Mouse (Mus musculus) left cerebral cortex, adult 9 months (tissue): ENCODE measurements around the gene Ackr4.

Source experiments
- DNase-seq, 2 experiments: peaks; one replicate each; pipeline ENCODE4 v3.0.0; 2022; ENCODE audit warnings: low spot score in 2 of 2

Gene Ackr4

DNA sequence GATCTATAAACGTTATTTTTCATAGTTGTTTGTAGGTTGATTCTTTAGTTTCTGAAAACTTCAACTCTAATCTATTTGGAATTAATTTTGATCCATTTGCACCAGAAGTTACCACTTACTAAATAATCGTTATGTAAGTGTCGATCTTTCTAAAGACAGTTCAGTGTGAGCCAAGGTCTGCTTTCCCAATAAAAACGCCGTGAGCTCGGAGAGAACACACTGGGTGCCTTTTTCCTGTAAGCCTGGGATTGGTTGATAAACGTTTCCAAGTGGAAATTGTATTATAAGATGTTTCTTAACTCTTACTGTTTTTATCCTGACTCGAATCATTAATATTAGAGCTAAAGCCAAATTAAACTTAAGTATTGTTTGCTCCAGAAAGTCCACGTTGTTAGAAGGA, 19.8 kb downstream of the Ackr4 start:
- DNase-seq = no peak

DNA sequence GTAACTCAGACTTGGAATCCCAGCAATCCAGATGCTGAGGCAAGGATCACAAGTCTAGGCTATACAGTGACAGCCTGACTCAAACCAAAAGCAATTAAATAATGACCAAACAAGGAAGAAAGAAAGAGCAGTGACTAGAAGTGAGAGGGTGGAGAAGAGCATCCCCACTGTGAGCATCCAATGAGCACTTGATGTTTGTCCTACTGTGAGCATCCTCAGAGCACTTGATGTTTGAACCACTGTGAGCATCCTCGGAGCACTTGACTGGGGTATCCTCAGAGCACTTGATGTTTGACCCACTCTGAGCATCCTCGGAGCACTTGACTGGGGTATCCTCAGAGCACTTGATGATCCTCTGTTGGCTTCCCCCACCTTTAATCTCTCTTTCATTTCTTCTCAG, 21.7 kb downstream of the Ackr4 start:
- no peak for DNase-seq

DNA sequence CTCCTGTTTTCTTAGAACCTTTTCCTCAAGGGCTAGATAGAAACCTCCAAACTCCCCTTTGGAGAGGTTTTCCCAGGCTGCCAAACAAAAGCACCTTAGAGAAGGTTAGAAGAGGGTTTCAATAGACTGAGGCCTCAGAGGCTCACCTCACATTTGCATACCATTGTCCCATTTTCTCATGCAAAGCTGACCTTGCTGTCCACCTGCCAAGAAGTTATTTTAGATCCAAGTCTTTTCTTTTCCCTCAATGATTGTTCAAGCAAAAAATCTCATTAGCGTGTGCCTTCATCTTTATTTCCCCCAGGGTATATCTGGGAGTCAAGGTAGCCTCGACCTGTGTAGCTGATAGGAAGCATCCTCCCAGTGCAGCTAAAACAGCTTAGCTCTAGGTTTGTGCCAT, 23.8 kb downstream of the Ackr4 start:
- DNase-seq = no peak

DNA sequence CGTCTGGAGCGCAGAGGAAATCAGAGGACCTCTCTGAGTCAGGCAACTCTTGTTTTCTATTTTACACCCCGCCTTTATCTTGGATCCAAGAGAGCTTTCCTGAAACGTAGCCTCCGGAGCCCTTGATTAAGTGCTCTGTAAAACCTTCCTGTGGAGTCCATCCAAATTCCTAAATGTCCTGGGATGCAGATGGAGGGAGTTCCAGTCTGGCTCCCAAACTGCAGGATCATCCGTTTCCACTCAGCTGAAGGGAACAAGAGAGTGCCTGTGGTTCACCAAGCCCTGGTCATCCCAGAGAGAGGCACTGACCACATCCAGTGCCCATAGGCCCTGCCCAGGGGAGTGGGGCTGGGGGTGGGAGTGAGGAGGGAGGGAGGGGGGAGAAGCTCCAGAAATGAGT, 24.4 kb downstream of the Ackr4 start:
- no peak for DNase-seq

DNA sequence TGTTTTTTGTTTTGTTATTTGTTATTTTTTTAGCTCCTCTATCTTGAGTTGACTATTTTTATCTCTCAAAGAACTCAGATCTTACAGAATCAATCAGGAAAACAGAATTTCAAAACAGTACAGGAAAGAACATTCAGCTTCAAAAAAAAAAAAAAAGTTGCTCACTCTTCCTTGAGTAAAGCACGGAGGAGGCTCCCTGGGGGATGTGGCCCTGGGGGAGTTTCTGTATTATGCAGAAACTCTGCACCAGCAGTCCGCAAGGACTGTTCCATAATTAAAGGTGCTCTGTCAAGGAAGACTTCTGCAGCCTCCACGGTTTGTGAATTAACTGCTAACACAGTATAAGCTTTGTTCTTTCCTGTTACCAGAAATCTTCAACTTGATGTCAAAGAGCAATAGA, 25.3 kb downstream of the Ackr4 start:
- DNase-seq = no peak

DNA sequence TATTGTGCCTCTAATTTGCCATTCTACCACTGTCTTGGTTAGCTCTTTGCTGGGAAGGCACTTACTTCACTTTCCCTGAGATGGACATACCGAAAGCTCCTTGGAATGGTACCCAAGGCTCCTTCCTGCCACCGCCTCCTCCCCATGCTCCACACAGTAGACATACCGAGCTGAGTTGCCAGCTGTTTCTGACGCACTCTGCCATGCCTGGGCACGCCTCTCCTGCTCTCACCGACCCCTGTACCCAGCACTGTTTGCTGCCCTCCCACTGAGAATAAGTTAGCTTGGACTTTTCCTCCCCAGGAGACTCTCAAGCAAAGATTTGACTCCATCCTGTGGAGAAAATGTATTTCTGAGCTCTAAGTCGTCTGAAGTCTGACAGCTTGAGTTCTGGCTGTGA, 25.9 kb downstream of the Ackr4 start:
- no peak for DNase-seq

DNA sequence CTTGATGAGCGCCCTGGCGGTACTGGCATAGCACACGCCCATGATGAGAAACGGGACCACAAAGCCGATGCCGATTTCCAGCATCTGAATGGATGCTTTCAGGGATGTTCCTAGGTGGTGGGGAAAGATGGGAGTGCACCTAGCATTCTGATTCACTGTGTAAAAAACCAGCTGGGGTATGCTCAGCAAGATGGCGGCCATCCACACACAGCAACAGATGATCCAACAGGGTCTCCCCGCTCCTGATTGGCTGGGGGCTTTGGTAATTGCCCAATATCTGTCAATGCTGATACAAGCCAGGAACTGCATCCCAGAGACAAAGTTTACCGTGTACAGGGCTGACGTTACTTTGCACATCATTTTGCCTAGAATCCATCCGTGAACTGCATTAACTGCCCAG, 27.7 kb downstream of the Ackr4 start:
- DNase-seq = no peak

DNA sequence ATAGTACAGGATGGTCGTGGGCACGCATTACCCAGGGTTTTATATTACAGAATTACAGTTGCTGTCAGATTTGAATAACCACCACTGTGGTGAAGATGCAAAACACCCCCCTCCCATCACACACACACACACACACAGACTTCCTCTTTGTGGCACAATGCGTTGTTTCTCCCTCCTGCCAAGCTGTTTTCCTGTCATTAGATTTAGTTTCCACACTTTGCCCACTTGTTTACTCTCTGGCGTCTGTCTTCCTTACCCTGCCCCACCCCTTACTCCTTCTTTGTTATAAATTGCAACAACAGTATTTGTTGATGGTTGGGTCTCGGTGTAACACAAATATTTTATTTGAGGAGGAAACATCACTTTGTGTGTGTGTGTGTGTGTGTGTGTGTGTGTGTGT, 28.5 kb downstream of the Ackr4 start:
- no peak for DNase-seq

DNA sequence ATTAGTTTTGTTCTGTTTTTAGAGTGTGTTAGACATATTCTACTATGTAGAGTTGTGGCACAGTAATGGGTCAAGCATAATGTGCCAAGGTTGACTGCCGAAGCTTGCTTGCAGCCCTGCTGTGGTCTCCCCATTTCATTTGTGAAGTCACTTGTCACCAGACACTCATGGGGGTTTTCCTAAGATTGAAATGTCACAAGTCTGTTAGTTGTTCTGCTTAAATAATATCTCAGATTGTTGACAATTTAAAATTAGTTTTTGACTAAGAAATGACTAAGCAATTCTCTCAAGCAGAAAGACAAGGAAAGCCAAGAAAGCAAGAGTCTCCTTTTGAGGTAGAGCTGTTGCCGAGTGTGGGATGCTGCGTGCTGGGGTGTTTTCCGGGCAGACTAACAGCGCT, 33.8 kb downstream of the Ackr4 start:
- no peak for DNase-seq

DNA sequence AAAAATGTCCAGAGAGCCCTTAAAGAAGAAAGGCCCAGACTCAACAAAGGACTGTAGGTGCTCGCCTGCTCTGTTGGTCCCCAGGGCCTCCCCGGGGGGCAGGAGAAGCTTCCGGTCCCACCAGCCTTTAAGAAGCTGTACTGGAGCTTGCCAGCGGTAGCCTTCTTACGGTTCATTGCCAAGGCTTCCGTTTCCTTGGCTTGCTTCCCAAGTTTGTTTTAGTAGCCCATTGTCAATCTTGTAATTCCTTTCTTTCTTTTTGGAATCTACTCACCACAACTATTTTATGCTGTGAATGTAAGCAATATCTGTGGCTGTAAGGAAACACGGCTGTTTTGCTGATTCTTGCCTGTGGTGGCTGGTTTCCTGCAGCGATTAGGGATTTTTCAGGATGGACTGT, 38.2 kb downstream of the Ackr4 start:
- DNase-seq = no peak

DNA sequence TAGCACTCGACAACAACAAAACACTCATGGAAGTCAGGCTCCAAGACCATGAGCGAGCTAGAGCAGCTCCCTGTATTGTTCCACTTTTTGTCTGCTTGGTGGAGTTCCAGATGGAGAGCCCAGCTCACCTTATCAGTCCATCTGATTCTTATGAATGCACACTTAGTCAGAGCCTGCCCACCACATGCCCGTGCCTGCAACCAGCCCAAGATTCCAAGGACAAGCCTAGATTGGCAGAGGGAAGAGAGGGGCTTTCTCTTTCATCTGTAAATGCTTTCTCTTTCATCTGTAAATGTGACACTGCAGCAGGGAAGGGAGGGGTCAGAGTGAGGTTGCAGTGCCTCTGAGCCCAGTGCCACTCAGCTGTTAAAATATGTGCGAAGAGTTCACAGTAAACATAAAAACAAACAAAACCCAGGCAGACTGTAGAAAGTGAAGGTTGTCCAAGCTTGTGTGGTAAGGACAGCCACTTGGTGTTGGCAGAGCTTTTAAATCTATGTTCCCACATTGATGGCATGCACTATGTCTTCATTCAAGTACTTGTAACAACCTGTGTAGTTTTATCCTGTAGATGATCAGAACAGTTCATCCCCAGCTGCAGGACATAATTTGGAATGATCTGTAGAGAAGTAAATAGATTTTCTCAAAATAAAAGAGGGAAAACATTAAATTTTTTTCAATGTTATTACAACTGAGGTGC, 40.9 kb downstream of the Ackr4 start:
- no peak for DNase-seq

DNA sequence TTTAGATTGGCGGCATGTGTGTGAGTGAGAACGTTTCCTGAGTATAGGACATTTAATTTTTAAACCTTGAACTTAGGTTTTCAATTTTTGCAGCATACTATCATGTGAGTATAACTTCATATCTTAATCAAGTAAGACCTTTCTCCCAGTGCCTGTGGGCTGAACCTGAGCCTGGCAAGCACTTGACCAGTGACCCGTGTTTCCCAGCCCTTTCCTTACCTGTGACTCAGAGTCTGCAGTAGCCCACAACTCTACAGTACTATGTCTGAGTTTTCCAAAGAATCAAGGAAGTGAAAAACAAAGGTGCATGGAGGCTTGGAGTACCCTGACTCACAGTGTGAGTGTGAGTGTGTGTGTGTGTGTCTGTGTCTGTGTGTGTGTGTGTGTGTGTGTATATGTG, 46.7 kb downstream of the Ackr4 start:
- no peak for DNase-seq

DNA sequence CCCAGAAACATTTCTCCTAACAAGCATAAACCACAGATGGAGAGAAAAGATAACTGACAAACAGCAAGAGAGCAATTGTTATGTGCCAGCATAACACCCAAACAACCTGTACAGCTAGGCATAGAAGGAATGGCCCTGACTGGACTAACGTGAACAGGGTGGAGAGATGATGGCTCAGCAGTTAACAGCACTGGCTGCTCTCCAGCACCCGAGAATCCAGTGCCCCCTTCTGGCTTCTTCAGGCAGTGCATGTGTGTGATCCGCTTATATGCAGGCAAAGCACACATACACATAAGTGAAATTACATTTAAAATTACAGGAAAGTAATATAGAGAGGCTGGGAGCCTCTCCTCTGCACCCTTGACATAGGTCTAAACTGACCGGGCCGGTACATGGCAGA, 47.4 kb downstream of the Ackr4 start:
- peak in 1 of 2 experiments; percentile 31 for DNase-seq

DNA sequence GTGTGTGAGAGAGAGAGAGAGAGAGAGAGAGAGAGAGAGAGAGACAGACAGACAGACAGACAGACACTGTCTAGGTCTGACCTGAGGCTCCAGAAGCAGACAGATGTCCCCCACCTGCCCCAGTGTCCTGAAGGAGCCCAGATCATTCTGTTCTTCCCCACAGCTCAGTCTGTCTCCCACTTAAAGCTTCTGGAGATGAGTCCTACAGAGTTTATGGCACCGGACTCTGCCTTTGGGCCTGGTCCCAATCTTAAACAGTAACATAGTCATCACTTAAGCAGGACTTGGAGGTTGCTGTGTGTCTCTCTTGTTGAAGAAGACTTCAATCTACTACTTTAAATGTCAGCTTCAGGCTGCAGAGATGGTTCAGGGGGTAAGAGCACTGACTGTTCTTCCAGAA, 48.0 kb downstream of the Ackr4 start:
- DNase-seq = no peak

DNA sequence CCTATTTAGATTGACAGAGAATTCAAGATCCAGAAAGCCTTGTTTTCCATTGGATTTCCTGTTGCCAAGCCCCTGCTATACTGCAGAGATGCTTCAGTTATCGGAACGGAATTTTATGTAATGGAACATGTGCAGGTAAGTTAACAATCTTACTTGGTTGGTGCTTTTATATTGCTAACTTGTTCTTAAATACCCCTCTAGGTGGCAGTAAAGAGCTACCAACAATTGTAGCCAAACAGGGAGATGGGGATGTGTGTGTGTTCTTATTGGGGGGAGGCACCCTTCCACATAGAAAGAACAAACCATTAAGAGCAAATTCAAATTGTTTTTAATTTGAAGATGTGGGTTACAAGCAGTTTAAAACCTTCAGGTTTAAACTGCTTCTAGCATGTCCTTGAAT, 50.9 kb downstream of the Ackr4 start:
- DNase-seq = no peak

DNA sequence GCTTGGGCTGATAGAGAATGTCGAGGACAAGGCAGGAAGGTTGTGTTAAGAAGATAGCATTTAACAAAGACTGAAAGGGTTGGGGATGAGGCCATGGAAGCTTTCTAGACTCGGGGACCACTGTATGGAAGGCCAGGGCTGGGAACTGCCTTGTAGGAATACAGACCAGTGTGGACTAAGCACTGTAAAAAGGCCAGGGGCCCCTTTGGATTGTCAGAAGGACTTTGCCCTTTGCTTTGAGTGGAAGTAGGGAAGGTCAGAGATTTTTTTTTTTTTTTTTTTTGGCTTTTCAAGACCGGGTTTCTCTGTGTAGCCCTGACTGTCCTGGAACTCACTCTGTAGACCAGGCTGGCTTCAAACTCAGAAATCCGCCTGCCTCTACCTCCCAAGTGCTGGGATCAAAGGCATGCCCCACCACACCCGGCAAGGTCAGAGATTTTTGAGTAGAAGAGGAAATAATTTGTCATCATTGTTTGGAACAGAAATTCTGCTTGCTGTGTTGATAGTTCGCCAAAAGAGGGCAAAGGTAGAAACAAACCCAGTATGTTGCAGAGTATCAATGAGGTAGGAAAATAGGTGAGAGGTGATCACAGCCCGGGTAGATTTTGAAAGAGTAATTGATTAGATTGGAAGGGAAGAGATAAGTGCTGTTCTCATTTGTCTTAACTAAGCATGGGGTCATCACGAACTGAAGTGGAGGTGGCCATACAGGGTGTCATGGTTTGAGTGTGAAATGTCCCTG, 55.7 kb downstream of the Ackr4 start:
- no peak for DNase-seq

DNA sequence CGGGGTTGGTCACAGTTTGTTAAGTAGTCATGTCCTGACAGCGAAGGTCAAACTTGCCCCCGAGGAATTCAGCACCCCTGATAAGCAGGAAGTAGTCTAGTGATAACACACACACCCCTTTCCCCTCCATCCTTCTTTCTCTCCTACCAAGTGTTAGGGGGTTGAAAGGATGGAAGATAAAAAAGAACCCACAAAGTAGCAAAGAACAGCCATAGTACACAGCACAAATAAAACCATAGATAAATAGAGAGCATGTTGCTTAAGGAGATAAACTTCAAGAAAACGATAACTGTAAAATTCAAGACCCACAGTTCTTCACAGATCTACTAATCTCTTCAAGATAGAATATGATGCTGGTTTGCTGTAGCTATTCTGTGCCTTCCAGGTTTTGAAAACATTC, 56.5 kb downstream of the Ackr4 start:
- DNase-seq = no peak

DNA sequence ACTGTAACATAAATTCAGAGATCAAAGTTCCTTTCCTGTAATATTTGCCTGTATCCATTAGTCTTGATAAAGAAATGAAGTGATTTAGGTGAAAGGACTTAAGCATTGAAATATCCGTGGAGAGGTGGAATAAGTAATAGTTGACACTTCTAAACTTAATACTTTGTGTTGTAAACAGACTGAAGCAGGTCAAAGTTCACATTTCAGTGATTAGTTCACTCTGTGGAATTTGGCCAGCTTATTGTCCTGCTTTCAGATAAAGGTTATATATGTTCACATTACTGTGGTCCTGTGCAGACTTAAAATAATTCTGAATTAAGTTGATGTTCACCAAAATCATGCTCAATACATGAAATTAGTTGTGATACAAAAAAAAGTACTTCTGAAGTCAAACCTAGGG, 62.2 kb downstream of the Ackr4 start:
- no peak for DNase-seq

DNA sequence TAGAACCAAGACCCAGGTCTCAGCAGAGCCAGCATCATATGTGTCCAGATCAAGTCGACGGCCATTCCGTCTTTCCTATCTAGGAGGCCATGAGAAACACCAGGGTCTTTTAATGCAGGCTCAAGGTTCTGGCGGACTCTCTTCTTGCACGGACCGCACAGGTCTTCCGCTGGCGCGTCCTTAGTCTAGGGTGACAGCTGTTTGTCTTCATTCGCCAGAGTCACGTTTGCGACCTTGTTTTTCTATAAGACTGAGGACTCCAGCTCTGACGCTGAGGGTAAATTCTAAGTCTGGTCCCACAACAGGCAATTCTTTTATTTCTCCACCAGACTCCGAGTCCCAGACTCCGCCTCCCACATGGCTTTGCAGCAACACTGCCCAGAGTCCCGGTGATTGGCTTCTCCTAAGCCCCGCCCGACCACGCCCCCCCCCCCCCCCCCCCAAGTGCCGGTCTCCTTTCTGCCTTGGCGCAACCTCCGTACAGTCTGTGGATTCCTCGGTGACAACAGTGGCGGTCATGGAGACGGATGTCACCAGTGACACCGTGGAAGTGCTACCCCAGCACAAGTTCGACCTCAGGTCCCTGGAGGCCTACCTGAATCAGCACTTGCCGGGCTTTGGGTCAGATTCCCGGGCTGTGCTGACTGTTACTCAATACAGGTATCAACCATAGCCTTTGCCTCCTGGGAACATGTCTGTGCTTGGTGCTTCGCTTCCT, 63.3 kb downstream of the Ackr4 start, which contains the start of gene Acad11:
TSS of gene Acad11 (plus strand) at position 134 of the 718 bp plus-strand sequence.
- peak; percentile 75 to 93 for DNase-seq

DNA sequence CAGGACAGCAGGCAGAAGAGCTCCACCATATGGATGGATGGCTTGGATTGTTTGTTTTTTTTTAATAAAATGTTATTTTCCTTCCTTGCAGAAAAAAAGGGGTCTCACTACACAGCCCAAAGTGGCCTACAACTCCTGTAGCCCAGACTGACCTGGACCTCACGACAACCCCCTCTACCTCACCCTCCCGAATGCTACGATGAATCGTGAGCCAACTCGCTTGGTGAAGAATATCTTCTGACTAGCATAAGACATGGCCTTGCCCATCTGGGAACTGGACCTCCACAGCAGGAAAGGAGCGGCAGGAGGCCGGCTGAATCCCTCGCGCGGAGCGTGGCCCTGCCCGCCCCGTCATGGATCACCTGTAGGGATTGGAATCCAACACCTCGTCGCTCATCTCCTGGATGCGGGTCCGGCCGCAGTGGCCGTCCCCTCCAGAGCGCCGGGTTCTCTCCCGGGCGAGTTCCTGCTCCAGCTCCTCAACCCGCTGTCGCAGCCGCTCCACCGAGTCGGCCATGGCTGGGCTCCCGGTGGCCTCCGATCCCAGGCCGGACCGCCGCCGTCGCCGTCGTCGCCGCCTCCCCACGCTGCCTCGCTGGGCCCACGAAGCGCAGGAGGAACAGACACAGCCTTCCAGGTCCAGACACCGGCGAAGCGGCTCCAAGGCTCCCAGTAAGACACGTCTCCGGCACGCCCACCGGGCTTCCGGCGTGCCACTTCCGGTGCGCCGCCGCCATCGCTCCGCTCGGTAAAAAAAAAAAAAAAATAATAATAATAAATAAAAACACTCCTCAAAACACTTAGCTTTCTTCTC, 64.1 kb downstream of the Ackr4 start, which contains the start of gene Uba5:
TSS of gene Uba5 (minus strand) at position 705 of the 814 bp plus-strand sequence.
- no peak for DNase-seq

DNA sequence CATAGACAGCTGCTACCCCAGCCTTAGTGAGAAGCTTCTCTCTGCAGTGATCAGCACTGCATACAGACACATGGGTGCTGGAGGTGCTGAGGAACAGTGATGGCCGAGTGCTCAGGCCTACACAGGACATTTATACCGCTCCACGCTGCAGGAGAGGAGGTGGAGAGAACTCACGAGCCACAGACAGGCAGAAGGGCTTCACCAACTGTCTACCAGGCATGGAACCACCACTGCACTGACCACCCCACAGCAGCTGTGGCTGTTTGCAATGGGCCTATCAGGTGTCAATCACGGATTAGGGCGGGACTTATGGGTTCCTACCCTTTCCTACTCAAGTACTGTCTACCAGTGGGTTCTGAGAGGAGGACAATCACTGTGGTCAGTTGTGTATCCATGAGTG, 75.7 kb downstream of the Ackr4 start:
- DNase-seq = no peak

DNA sequence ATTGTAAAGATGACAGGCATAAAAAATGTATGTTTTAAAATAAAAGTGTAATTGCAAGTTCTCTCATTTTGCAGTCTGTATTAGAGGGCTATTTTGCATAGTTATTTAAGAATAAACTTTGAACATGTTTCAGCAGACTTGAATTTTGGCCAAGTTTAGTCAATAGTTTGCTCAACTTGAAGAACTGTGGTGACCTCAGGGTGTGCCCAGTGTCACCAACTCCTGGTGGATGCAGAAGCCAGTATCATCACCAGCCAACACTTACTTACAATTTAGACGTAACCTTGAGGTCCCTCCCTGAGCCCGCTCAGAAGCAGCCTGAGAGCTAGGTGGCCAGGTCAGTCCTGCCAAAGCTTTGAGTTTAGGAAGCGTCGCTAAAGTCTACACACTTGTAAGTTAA, 83.1 kb downstream of the Ackr4 start:
- no peak for DNase-seq
